Mouse (Mus musculus): Measurements from ENCODE around the gene Hmmr. TPM values are rescaled to one million over a fixed set of nuclear protein-coding genes. Genes with fewer than 3 reads are reported as not detected.

The Hmmr gene
- polyA plus RNA-seq, 1 experiment from 2014 or later: 55.5 TPM

DNA sequence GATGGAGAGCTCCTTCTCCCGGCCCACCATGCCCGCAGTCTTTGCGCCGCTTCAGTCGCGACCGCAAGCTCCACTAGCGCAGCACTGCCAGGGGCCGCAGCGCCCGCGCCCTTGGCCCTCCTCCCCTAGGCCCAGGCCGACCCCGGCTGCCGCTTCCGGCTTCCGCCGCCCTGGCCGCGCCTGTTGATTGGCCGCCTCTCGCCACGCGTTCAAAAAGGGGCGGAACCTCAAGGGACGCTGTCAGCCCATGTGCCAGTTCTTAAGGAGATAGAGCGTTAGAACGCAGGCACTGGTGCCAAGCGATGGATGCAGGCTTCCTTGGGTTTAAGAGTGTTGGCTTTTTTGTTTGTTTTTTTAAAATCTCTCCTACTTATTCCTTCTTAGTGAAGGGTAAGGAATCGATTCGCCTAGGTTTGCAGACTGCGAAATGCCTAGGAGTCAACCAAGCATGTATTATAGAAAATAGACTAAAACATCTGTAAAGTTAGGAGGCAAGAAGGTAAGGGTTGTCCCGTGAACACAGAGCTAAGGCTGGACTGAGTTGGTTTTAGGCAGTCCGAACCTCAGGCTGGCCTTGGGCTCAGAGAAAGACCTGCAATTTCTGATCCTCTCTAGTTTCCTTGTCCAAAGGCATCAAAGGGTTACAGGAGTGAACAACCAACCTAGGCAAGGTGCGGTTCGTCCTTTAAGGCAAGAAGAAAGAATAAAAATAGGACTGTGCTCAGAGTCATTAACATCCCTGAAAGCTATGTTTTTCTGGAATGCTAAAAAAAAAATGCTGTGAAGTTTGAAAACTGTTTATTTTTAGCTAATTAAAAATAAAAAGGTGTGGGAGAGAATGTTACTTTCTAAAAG lies 40.5 kb downstream of the Hmmr start:
- Histone ChIP-seq H3K27me3 (ENCODE audit: low read depth, poor library complexity, severe bottlenecking) (no peaks in the 10 kb centered on the region), H3K4me1 (peaks cover 16% of the 10 kb centered on the region), H3K27ac (peak overlapping the region; percentile 96), H3K36me3 (peaks cover 14% of the 10 kb centered on the region), H3K9me3 (replicated peaks) (no peaks in the 10 kb centered on the region), H3K4me3 (peak overlapping the region; percentile 88)
- DNase-seq (ENCODE audit: low spot score): peak; percentile 94
- 1% methylated on average over 36 of the region's 36 CpGs for WGBS

GRCm38 (mm10) chr11:40692101-40692509 lies 41.1 kb downstream of the Hmmr start:
- Histone ChIP-seq H3K27ac (peak overlapping the region; percentile 96), H3K4me3 (peak overlapping the region; percentile 88), H3K9me3 (replicated peaks) (no peaks in the 10 kb centered on the region), H3K27me3 (ENCODE audit: low read depth, poor library complexity, severe bottlenecking) (no peaks in the 10 kb centered on the region), H3K4me1 (peaks cover 16% of the 10 kb centered on the region), H3K36me3 (peaks cover 21% of the 10 kb centered on the region)
- under 1% methylated on average over 28 of the region's 28 CpGs for WGBS
- DNase-seq (ENCODE audit: low spot score): no peak

DNA sequence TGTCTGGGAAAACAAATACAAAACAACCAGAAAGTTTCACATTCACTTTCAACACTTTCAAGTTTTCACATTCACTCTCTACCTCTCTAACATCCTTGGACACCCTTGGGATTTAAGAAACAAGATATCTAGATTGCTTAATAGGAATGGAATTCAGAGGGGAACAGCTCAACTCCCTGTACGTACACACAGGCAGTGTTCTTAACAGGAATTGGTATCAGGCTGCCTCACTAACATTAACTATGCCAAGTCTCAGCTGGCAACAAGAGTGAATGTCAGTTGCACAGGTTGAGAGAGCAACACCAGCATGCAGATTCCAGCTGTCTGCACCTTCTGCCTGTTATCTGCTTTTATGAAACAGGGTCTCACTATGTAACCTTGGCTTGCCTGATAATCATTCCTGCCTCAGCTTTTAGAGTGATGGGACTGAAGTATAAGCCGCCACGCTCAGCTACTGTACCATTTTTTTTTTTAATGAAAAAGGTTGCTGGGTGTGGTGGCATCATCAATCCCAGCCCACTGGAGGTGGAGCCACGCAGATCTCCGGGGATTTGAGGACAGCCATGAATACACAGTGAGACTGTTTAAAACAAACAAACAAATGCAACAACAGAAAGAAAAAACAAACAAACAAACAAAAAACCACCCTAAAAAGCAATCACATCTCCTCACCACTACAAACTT lies 42.6 kb downstream of the Hmmr start:
- H3K27ac ChIP-seq: no peak overlapping the region
- 83% methylated on average over 5 of the region's 5 CpGs for WGBS
- peaks cover 36% of the 10 kb centered on the region for H3K36me3 ChIP-seq
- DNase-seq (ENCODE audit: low spot score): no peak
- peaks cover 16% of the 10 kb centered on the region for H3K4me1 ChIP-seq
- no peaks in the 10 kb centered on the region for H3K27me3 ChIP-seq (ENCODE audit: low read depth, poor library complexity, severe bottlenecking)
- H3K9me3 ChIP-seq (replicated peaks): no peaks in the 10 kb centered on the region
- H3K4me3 ChIP-seq: no peak overlapping the region; the same call in 1 of the 2 replicates

- Histone ChIP-seq H3K27me3 (ENCODE audit: low read depth, poor library complexity, severe bottlenecking) (no peaks in the 10 kb centered on the region), H3K27ac (no peak overlapping the region), H3K4me3 (no peak overlapping the region), H3K36me3 (peaks cover 100% of the 10 kb centered on the region), H3K9me3 (replicated peaks) (no peaks in the 10 kb centered on the region), H3K4me1 (no peaks in the 10 kb centered on the region)
- 66% methylated on average over 3 of the region's 3 CpGs for WGBS
- no peak for DNase-seq (ENCODE audit: low spot score)
Measured at GRCm38 (mm10) chr11:40683295-40683694, 49.9 kb downstream of the Hmmr start.

- Histone ChIP-seq H3K9me3 (replicated peaks) (no peaks in the 10 kb centered on the region), H3K4me3 (no peak overlapping the region), H3K36me3 (peaks cover 100% of the 10 kb centered on the region), H3K27me3 (ENCODE audit: low read depth, poor library complexity, severe bottlenecking) (no peaks in the 10 kb centered on the region), H3K4me1 (no peaks in the 10 kb centered on the region), H3K27ac (no peak overlapping the region)
- no peak for DNase-seq (ENCODE audit: low spot score)
- WGBS: 91% methylated on average over 3 of the region's 3 CpGs
Measured at GRCm38 (mm10) chr11:40682456-40682855, 50.8 kb downstream of the Hmmr start.

- H3K4me1 ChIP-seq: no peaks in the 10 kb centered on the region
- WGBS: 93% methylated on average over 1 of the region's 1 CpGs
- peaks cover 60% of the 10 kb centered on the region for H3K36me3 ChIP-seq
- H3K27me3 ChIP-seq (ENCODE audit: low read depth, poor library complexity, severe bottlenecking): no peaks in the 10 kb centered on the region
- no peak for DNase-seq (ENCODE audit: low spot score)
- H3K9me3 ChIP-seq (replicated peaks): no peaks in the 10 kb centered on the region
- no peak overlapping the region for H3K4me3 ChIP-seq
- H3K27ac ChIP-seq: no peak overlapping the region
Measured at GRCm38 (mm10) chr11:40677169-40677568, 56.1 kb downstream of the Hmmr start.

- H3K27me3 ChIP-seq (ENCODE audit: low read depth, poor library complexity, severe bottlenecking): no peaks in the 10 kb centered on the region
- no peaks in the 10 kb centered on the region for H3K9me3 ChIP-seq (replicated peaks)
- DNase-seq (ENCODE audit: low spot score): no peak
- no peak overlapping the region for H3K4me3 ChIP-seq
- WGBS: 87% methylated on average over 4 of the region's 4 CpGs
- no peak overlapping the region for H3K27ac ChIP-seq
- no peaks in the 10 kb centered on the region for H3K4me1 ChIP-seq
- H3K36me3 ChIP-seq: peaks cover 40% of the 10 kb centered on the region
Measured at GRCm38 (mm10) chr11:40675014-40675730, 58.0 kb downstream of the Hmmr start.

Other genes starting within 250 kb of the Hmmr start
- 116 and 123 TPM in 2 replicates for gene Mat2b, start 38.2 kb downstream of the Hmmr start, polyA plus RNA-seq (2016; fragmentation: Nextera tagmentation; extraction: Ambion mirVana)
- 232 and 242 TPM in 2 replicates for gene Nudcd2, start 245 bp upstream of the Hmmr start, polyA plus RNA-seq (2016; fragmentation: Nextera tagmentation; extraction: Ambion mirVana)
- gene Ccng1, start 21.9 kb upstream of the Hmmr start, polyA plus RNA-seq (2016; fragmentation: Nextera tagmentation; extraction: Ambion mirVana): 23.6 and 23.7 TPM in 2 replicates

Measured in limb, embryonic 10.5 days (tissue).